Mouse (Mus musculus) lung, postnatal 4 days (tissue): Measurements from ENCODE around the gene Ttc12.
A peak's percentile ranks its signal among the peaks of the same experiment; 100 is the strongest.

Experiments used
- DNase-seq, 2 experiments: peaks; one replicate each; pipeline ENCODE4 v3.0.0; 2021

Gene Ttc12

DNA sequence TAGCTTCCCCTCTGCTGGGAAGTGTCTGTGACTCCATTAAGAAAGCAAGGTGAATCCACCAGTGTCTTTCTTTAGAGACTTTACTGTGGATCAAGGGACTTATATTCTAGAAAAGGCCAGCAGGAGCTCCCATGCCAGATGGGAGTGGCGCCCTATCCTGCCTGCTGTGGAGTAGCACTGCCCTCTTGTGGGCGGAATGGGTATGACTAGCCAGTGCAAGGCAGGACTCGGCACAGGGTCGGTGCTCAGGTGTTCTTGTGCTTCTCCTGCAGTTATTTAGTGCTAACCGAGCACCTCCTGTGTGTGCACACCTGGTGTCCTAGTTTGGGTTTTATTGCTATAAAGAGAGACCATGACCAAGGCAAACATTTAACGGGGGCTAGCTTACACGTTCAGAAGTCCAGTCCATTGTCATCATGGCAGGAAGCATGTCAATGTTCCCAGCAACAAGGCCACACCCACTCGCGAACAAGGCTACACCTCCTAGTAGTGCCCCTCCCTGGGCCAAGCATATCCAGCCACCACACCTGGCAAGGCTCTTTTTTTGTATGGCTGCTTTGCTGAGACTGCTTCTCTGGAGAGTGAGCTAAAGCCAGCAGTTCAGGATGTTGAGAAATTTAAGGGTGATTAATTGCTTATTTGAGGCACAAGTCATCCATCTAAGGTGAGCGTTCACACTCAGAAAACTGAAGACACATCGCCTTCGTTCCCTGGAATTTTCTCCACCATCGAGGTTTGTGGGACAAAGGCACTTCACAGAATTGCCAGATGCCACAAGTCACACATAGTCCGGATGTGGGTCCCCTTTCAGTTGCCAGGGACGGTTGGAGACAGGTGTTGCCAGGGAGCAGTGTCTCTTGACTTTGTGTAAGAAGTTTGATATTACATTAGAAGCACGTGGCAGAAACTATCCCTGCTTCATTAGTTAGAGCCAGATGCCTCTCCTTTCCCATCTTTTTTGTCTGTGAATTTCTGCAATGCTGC is 3.2 kb upstream of the Ttc12 start:
- peak; percentile 76 to 88 for DNase-seq

- DNase-seq: no peak
These were observed 2.2 kb upstream of the Ttc12 start for GRCm38 (mm10) chr9:49488258-49488657.

DNA sequence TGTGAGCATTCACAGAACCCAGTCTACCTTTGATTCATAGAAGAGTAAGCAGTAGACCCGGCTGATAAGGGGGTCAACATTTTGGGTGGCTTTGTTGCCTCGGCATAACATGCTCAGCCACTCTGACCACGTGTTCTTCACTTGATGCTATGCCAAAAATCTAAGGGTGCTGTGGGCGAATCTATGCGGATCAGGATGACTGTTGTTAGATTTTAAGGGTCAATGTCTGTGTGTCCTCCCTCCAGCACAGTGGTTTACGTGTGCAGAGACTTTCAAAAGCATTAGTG is 1.6 kb upstream of the Ttc12 start:
- no peak for DNase-seq

DNA sequence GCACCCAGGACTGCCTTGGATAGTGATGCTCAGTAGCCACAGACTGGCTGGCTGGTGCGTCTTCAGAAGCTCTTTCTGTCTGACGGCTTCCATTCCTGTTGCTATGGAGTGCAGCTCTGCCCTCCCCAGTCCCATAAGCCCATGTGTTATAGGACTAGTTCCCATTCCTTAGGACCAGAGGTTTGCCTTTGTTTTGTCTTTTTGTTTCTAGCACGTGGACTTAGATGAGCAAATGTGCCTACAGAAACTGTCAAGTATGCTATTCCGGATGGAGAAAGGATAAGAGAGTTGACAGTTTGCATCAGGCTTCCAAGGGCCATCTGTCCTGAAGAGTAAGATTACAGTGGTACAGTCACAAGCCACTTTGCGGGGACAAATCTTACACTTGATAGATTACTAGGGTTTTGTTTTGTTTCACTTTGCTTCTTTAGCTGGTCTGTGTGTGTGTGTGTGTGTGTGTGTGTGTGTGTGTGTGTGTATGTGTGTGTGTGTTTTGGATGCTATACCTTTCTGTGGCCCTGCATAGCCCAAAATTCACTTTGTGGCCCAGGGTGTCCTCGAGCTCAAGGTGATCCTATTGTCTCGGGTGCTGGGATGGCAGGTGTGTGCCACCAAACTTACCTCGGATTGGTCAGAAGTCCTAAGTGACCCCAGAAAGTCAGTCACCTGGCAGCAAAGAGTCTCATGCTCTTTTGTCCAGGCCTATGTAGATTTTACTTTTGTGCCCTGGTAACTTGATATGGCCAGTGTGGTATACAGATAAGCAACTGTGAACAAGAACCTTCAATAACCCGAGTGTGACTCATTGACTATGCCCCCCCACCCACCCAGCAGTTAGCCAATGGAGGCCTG is 1.0 kb upstream of the Ttc12 start:
- DNase-seq: no peak

DNA sequence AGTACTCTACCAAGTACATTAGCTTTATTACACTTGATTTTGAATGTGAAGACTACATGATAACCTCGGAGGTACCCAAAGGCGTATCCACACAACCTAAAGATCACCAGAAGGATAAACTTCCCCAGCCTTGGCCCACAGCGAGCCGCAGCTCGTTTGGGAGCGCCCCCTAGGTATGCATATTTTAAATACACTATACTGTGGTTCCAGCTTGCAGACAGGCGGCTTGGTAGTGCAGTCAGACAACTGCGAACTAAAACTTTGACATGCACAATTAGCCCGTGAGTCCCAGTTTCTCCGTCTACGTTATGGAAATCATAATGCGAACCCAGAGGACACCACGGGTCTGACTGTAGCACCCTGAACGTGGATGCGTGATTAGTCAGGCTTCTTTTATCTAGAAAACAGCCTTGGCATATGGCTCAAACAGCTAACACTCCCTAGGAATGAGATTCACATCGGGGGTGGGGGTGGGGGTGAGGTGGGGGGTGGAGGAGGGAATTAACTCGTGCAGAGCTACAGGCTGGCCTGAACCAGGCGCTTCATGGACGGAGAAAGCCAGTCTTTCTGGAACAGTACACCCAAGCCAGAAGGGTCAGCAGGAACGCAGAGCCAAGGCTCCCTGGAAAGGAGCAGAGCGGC is 654 bp downstream of the Ttc12 start:
- DNase-seq: peak in 1 of 2 experiments; percentile 44

DNA sequence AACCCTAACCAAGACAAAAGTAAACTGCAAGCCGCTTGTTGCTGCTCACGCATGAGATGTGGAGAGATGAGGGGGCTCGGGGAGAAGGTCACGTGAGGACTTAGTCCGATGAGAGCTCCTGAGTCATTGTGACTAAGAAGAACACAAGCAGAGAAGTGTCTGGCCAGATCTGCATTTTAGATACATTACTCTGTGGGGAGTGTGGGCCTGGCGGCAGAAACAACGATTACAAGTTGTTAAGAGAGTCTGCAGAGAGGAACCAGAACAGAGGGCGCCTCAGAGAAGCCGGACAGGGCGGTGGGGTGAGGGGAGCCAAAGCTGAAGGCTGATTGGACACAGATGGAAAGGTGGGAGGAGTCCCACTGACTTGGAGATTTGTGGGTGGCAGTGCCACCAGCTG is 2.7 kb downstream of the Ttc12 start:
- peak in 1 of 2 experiments; percentile 13 for DNase-seq

DNA sequence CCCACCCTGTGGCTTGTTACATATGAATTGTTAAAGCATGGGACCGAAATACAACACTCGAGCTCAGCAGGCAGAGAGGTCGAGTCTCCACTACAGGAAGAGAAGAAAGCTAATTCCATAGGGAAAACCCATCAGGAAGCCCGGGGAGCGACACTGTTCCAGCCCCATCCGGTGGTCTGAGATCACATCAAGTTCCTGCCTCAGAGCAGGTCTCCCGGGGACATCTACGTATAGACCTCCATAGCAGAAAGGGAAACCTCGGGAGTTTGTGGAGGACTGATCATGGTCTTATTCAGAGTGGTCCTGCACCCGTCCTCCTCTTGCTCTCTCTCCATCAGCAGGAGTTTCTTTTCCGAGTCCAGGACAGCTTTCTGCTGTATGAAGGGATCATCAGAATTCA is 13.9 kb downstream of the Ttc12 start:
- peak in 1 of 2 experiments; percentile 12 for DNase-seq

DNA sequence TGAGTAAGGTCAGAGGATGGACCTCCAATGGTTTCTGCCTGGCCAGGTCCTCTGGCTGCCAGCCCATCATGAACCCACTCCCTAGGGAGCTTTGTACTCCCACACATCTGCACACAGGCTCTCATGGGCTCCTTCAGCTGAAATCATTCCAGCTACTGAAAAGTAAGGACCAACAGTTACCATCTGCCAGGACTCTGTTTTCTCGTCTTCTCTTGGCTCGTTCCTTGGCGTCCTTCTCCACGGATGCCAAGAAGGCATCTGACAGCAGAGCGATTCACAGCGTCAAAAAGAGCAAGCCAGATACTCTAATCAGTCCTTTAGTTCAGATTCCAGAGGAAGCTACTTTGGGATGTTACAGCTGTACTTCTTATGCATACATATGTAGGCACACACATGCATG is 15.1 kb downstream of the Ttc12 start:
- peak in 1 of 2 experiments; percentile 22 for DNase-seq

DNA sequence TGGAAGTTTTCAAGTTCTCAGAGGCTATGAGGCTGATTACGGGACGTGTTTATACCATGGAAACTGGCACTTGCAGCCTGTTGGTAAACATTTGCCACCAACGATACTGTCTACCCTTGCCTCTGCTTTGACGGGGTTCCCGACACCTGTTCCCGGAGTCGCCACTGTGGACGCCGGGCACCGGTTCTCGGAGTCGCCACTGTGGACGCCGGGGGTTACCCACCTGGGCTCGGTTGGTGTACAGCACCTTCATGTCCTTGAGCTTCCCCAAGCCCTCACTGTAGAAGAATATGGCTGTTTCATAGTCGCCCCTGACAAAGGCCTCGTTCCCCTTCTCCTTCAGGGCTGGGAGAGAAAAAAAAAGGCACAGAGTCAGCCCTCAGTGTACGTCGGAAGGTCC is 16.0 kb downstream of the Ttc12 start:
- DNase-seq: peak in 1 of 2 experiments; percentile 13

- no peak for DNase-seq
These were observed 29.9 kb downstream of the Ttc12 start for GRCm38 (mm10) chr9:49456136-49456535.

DNA sequence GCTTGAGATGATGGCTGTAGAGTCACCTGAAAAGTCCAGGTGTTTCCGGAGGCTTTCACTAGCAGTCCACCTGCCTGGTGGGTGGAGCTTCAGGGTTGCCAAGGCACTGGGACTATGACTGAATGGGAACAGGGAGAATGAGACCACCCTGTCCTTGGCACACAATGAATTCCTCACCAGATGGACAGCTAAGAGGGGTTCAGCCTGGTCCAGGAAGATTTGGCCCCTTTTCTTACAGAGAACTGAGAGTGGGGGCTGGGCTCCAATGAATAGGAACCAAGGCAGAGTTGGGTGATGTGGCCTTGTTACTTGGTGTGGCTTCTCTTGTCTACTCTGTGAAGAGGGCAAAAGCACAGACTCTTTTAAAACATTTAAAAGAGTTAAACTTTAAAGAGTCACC is 33.6 kb downstream of the Ttc12 start:
- no peak for DNase-seq

GRCm38 (mm10) chr9:49450491-49450890 is 35.5 kb downstream of the Ttc12 start:
- no peak for DNase-seq

GRCm38 (mm10) chr9:49442621-49443020 is 43.4 kb downstream of the Ttc12 start:
- DNase-seq: no peak

DNA sequence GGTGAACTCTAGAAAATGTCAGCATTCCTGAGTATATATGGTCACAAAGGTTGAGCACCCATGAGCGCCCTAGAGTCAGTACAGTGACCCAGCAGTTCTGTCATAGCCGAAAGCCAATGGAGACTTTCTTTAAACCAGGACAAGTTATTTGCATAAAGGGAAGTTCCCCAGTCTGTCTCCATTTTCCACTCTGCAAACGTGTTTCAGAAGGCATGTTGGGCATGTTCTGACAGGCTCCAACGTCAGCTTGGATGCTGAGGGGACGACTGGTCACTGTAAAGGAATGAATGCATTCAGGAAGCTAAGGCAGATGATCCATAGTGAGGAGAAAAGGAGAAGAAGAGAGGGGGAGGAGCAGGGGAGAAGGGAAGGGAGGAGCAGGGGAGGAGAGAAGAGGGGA is 58.5 kb downstream of the Ttc12 start:
- DNase-seq: no peak

- DNase-seq: no peak
These were observed 59.1 kb downstream of the Ttc12 start, which contains the start of gene Ankk1 for GRCm38 (mm10) chr9:49426921-49427320. Gene Ankk1 (minus strand): TSS chr9:49427021.

DNA sequence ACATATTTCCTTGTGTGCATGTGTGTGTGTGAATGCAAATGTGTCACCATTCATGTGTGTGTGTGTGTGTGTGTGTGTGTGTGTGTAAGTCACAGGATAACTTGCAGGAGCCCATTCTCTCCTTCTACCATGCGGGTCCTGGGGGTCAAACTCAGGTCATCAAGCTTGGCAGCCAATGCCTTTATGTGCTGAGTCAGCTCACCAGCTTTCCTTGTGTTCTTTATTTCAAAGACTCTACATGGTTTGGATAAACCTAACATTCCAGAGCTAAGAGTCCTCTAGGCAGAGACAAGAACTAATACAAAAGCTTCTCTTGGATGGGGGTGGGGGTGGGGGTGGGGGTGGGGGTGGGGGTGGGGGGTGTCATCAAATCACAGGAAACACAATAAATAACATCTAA is 60.4 kb downstream of the Ttc12 start:
- no peak for DNase-seq

DNA sequence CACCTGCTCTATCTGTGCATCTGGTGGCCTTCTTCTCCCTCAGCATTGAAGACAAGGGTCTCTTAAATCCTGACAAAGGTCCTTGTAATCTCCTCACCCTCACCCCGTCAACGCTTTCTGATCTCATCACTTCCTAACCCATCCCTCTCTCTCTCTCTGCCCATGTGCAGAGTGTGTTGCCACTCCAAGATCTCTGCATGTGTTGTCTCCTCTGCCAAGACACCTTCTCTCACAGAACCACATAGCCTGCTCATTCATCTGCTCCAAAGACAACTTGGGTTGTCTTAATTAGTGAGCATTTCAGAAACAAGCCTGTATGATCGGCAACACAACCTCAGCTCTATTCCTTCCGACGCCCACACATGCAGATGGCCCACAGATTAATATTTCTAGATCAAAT is 62.2 kb downstream of the Ttc12 start:
- DNase-seq: no peak

GRCm38 (mm10) chr9:49410621-49411020 is 75.4 kb downstream of the Ttc12 start:
- no peak for DNase-seq

DNA sequence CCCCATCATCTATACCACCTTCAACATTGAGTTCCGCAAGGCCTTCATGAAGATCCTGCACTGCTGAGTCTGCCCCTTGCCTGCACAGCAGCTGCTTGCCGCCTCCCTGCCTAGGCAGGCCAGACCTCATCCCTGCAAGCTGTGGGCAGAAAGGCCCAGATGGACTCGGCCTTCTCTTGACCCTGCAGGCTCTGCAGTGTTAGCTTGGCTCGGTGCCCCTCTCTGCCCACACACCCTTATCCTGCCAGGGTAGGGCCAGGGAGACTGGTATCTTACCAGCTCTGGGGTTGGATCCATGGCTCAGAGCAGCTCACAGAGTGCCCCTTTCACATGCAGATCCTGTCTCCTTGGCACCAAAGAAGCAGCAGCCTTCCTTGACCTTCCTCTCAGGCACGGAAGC is 79.0 kb downstream of the Ttc12 start:
- no peak for DNase-seq

DNA sequence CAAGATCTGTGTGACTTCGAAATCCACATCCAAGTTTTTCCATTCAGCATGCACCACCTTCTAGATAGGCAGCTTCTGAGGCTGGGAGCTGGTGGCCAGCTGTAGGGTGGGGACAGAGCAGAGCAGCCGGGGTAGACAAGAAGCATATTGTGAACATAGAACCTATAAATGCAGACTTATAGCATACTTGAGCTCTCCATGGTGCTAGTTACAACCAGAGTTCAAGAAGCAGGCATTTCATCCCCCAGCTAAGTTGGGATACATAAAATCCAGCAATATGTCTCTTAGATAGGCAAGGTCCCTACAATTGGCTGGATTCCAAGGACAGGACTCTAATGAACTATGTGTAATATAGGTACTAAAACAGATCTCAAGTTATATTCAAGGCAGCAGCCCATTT is 82.3 kb downstream of the Ttc12 start:
- no peak for DNase-seq

DNA sequence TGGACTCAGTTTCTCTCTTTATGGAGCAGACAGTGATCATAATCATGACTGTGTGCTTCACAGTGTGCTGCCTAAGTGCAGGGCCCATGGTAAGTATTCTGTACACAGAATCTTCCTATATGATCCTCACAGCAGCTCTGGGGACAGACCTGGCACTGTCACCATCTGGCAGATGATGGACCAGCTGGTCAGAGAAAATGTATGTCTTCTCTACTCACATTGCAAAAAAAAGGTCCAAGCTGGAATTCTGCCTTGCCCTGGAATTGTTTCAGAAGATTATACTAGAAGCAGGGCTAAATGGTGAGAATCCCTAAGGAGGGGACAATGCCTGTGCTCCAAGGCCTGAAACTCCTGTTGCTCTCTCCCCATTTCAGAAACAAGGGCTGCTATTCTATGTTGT is 90.0 kb downstream of the Ttc12 start:
- no peak for DNase-seq

- DNase-seq: no peak
These were observed 93.8 kb downstream of the Ttc12 start for GRCm38 (mm10) chr9:49392242-49392641.
